Mouse (Mus musculus) ES-Bruce4 (cell line): Measurements from ENCODE around the gene Crygs. TPM values are rescaled to one million over a fixed set of nuclear protein-coding genes. Genes with fewer than 3 reads are reported as not detected.
A peak's percentile ranks its signal among the peaks of the same experiment; 100 is the strongest.

Experiments used
- H3K27ac ChIP-seq: 2 replicates; pipeline ENCODE4 v1.5.1; 2012; ENCODE audit warnings: low read length, inconsistent platforms; ENCODE audit not compliant: insufficient read depth
- H3K27me3 ChIP-seq: 2 replicates; pipeline ENCODE4 v1.6.1; 2012; ENCODE audit warnings: mild to moderate bottlenecking, low read length, inconsistent platforms; ENCODE audit not compliant: control insufficient read depth, poor library complexity, insufficient read depth, severe bottlenecking
- H3K36me3 ChIP-seq: 2 replicates; pipeline ENCODE4 v1.6.1; 2012; ENCODE audit warnings: inconsistent platforms, mild to moderate bottlenecking, low read length, moderate library complexity; ENCODE audit not compliant: control insufficient read depth, poor library complexity, insufficient read depth, severe bottlenecking
- H3K4me1 ChIP-seq: one replicate; pipeline ENCODE4 v1.8.1; 2011; ENCODE audit warnings: low read length; ENCODE audit not compliant: control insufficient read depth, insufficient read depth
- H3K4me3 ChIP-seq: 2 replicates; pipeline ENCODE4 v1.5.1; 2011; ENCODE audit warnings: low read depth, mild to moderate bottlenecking, low read length
- H3K9ac ChIP-seq: 2 replicates; pipeline ENCODE4 v1.6.1; 2012; ENCODE audit warnings: low read depth, mild to moderate bottlenecking, inconsistent platforms; ENCODE audit not compliant: poor library complexity, severe bottlenecking
- H3K9me3 ChIP-seq: replicated peaks from 2 replicates; pipeline ENCODE4 v1.6.1; 2012; ENCODE audit warnings: mild to moderate bottlenecking, low read length, inconsistent platforms; ENCODE audit not compliant: control insufficient read depth, poor library complexity, insufficient read depth, severe bottlenecking
- CTCF ChIP-seq: IDR thresholded peaks from one replicate; pipeline ENCODE4 v1.8.1; 2011; ENCODE audit warnings: low read depth, low read length
- EP300 ChIP-seq: IDR thresholded peaks from 2 replicates; pipeline ENCODE4 v1.6.1; 2011; ENCODE audit warnings: low read depth, low read length; ENCODE audit not compliant: insufficient read depth
- POLR2A ChIP-seq: IDR thresholded peaks from one replicate; pipeline ENCODE4 v1.8.1; 2011; ENCODE audit warnings: low read length; ENCODE audit not compliant: insufficient read depth
- polyA plus RNA-seq: library from polyadenylated mRNA; stranded (reverse); fragments of >200 nt; gene quantifications from 2 replicates; pipeline ENCODE4 v1.2.4, GENCODE M21; 2011; ENCODE audit warnings: low read depth; ENCODE audit not compliant: missing spikeins, insufficient read depth, insufficient read length

The Crygs gene
- polyA plus RNA-seq, 1 experiment: not detected

DNA sequence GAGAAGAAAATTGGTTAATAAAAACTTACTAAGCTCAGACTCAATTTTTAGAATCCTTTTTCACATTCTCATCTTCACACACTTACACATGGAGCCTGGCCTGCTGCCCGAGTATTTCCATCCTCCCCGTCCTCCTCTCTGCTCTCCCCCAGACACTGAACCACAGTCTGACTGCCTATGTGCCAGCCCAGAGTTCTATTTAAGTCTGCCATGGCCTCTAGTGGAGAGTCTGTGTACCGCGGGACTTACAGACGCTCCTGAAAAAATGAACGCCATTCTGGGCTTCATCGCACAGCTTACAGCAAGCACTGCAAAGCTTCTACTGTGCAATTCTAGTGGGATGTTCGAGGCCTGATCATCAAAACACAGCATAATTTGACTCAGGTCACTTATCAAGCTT is 9.4 kb upstream of the Crygs start:
- no peak for TF ChIP-seq CTCF
- no peak for TF ChIP-seq POLR2A
- TF ChIP-seq EP300: no peak
- Histone ChIP-seq H3K4me1 (no peaks in the 10 kb centered on the region), H3K4me3 (no peak overlapping the region), H3K9me3 (no peaks in the 10 kb centered on the region), H3K36me3 (0 out of 2 replicates have a peak, but pooled peaks cover 4% of the 10 kb centered on the region), H3K27ac (no peak overlapping the region), H3K9ac (no peak overlapping the region), H3K27me3 (no peaks in the 10 kb centered on the region)

- Histone ChIP-seq H3K27ac (no peak overlapping the region), H3K4me1 (no peaks in the 10 kb centered on the region), H3K9ac (no peak overlapping the region), H3K27me3 (no peaks in the 10 kb centered on the region), H3K4me3 (no peak overlapping the region), H3K36me3 (no peaks in the 10 kb centered on the region), H3K9me3 (0 out of 2 replicates have a peak, but pooled peaks cover 4% of the 10 kb centered on the region)
- no peak for TF ChIP-seq POLR2A
- TF ChIP-seq CTCF: no peak
- no peak for TF ChIP-seq EP300
These were observed 3.8 kb downstream of the Crygs start for GRCm38 (mm10) chr16:22807468-22808070.

DNA sequence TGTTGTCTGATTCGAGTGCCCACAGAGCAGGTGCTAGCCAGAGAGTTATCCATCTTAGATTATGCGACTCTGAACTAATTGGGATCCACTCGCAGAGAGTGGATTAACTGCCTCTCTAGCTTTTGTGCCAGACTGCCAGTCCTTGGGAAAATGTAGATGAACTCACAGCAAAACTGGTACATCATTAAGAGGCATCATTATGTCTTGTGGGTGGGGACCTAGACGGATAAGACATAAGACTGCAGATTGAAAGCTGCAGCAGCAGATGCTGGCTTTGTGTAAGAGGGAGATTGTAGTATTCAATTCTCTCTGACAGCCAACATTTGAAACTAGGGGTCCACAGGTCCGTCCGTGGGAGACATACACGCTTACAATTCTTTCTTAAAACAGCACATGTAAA is 8.6 kb downstream of the Crygs start:
- H3K27me3 ChIP-seq: no peaks in the 10 kb centered on the region
- no peaks in the 10 kb centered on the region for H3K9me3 ChIP-seq
- H3K9ac ChIP-seq: no peak overlapping the region
- H3K27ac ChIP-seq: no peak overlapping the region
- H3K4me1 ChIP-seq: no peaks in the 10 kb centered on the region
- TF ChIP-seq POLR2A (no peak), EP300 (no peak), CTCF (no peak)
- H3K4me3 ChIP-seq: no peak overlapping the region
- no peaks in the 10 kb centered on the region for H3K36me3 ChIP-seq

DNA sequence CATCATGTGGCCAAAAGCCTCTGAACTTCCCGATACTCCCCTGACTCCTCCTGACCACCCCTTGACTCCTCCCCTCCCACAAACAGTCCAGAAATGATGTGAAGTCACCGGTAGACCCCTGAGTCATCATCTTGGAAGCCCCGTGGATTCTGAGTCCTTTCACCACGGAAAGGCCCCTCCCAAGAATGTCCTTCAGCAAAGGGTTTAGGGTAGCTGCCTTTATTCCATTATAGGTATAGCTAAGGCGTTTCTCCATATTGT is 10.6 kb downstream of the Crygs start:
- Histone ChIP-seq H3K4me3 (no peak overlapping the region), H3K9me3 (no peaks in the 10 kb centered on the region), H3K27ac (no peak overlapping the region), H3K36me3 (no peaks in the 10 kb centered on the region), H3K27me3 (no peaks in the 10 kb centered on the region), H3K9ac (no peak overlapping the region), H3K4me1 (no peaks in the 10 kb centered on the region)
- TF ChIP-seq CTCF: no peak
- no peak for TF ChIP-seq EP300
- TF ChIP-seq POLR2A: no peak

DNA sequence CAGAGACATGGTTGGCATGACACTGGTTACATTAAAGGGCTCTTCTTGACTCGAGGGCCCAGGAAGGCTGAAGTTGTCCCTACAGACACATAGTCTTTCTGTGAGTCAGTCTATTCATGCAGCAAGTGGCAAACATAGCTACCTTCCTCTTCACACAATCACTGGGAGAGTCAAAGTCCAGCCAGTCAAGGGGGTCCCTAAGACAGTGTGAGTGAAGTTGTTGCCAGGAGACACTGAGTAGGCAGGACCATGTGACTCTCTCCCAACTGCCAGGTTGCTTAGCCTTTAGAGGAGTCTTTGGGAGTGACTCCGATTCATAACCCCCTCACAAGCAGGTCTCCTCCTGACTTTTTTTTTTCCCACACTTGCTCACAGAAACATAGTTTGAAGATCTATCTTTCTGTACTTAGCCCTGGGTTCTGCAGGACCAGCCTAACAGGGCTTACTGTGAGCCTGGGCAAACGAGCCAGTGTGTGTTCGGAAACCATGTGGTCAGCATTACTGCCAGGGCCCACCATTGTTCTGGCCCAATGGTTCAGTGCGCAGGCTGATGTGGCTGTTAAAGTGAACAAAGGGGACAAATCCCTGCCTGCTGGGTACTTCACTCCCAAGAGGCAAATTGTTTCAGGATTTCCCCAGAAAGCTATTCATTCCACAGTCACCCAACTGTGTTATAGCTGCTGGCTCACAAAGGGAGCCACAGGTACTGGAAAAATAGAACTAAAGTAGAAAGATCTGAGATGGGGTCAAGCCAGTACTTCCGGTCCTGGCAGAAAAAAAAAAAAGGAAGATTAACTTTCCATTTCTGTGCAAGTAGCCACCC is 11.1 kb downstream of the Crygs start:
- Histone ChIP-seq H3K4me1 (no peaks in the 10 kb centered on the region), H3K27ac (no peak overlapping the region), H3K9me3 (no peaks in the 10 kb centered on the region), H3K36me3 (no peaks in the 10 kb centered on the region), H3K9ac (no peak overlapping the region), H3K4me3 (no peak overlapping the region), H3K27me3 (no peaks in the 10 kb centered on the region)
- no peak for TF ChIP-seq CTCF
- peak; percentile 73 for TF ChIP-seq EP300

GRCm38 (mm10) chr16:22798520-22798919 is 12.9 kb downstream of the Crygs start:
- H3K9ac ChIP-seq: no peak overlapping the region
- H3K27me3 ChIP-seq: no peaks in the 10 kb centered on the region
- no peak overlapping the region for H3K4me3 ChIP-seq
- H3K9me3 ChIP-seq: no peaks in the 10 kb centered on the region
- no peaks in the 10 kb centered on the region for H3K36me3 ChIP-seq
- TF ChIP-seq EP300 (no peak), CTCF (no peak), POLR2A (no peak)
- H3K4me1 ChIP-seq: no peaks in the 10 kb centered on the region
- no peak overlapping the region for H3K27ac ChIP-seq
